Mouse (Mus musculus) testis, adult 2 months (tissue): ENCODE measurements around the gene N4bp3. TPM values are rescaled to one million over a fixed set of nuclear protein-coding genes. Genes with fewer than 3 reads are reported as not detected.

ENCODE experiments used
- H3K27ac ChIP-seq: fragments of 200-500 bp; 2 replicates; pipeline ENCODE4 v1.5.1; 2012; ENCODE audit warnings: low read depth, low read length; ENCODE audit not compliant: control insufficient read depth, insufficient read depth
- H3K27me3 ChIP-seq: fragments of 200-500 bp; 2 replicates; pipeline ENCODE4 v1.6.1; 2012; ENCODE audit warnings: mild to moderate bottlenecking, low read length, moderate library complexity; ENCODE audit not compliant: control insufficient read depth, insufficient read depth
- H3K36me3 ChIP-seq: fragments of 200-500 bp; 2 replicates; pipeline ENCODE4 v1.6.1; 2012; ENCODE audit warnings: mild to moderate bottlenecking, low read length; ENCODE audit not compliant: control insufficient read depth, insufficient read depth
- H3K4me1 ChIP-seq: fragments of 200-500 bp; 2 replicates; pipeline ENCODE4 v1.6.1; 2012; ENCODE audit warnings: low read length; ENCODE audit not compliant: control insufficient read depth, insufficient read depth
- H3K4me3 ChIP-seq: fragments of 200-500 bp; 2 replicates; pipeline ENCODE4 v1.5.1; 2012; ENCODE audit warnings: low read depth, mild to moderate bottlenecking, low read length, moderate library complexity, mixed read lengths; ENCODE audit not compliant: control insufficient read depth
- CTCF ChIP-seq: fragments of 200-500 bp; IDR thresholded peaks from 2 replicates; pipeline ENCODE4 v1.5.1; 2012; ENCODE audit warnings: low read depth, mild to moderate bottlenecking, inconsistent platforms, low read length, moderate library complexity; ENCODE audit not compliant: control insufficient read depth, insufficient read depth, insufficient replicate concordance
- POLR2A ChIP-seq: fragments of 200-500 bp; IDR thresholded peaks from 2 replicates; pipeline ENCODE4 v1.6.1; 2012; ENCODE audit warnings: low read depth, mild to moderate bottlenecking, inconsistent platforms, low read length, moderate library complexity; ENCODE audit not compliant: control insufficient read depth
- polyA plus RNA-seq: library from polyadenylated mRNA; depleted of rRNA; stranded (reverse); fragments of >200 nt; gene quantifications from 2 replicates; pipeline ENCODE4 v1.2.3, GENCODE M21; 2012; rRNA removed

N4bp3 gene
- polyA plus RNA-seq, 1 experiment = 16.3 TPM

GRCm38 (mm10) chr11:51593849-51594248 is 56.8 kb downstream of the N4bp3 start:
- H3K4me1 ChIP-seq = no peaks in the 10 kb centered on the region
- H3K27ac ChIP-seq = no peak overlapping the region
- no peak overlapping the region for H3K4me3 ChIP-seq
- TF ChIP-seq POLR2A (no peak), CTCF (no peak)
- H3K27me3 ChIP-seq = no peaks in the 10 kb centered on the region
- peaks cover 3% of the 10 kb centered on the region for H3K36me3 ChIP-seq

GRCm38 (mm10) chr11:51593368-51593767 is 57.3 kb downstream of the N4bp3 start:
- H3K27ac ChIP-seq = no peak overlapping the region
- H3K4me1 ChIP-seq = no peaks in the 10 kb centered on the region
- H3K36me3 ChIP-seq = peaks cover 3% of the 10 kb centered on the region
- H3K4me3 ChIP-seq = no peak overlapping the region
- no peaks in the 10 kb centered on the region for H3K27me3 ChIP-seq
- TF ChIP-seq CTCF (no peak), POLR2A (no peak)

Other genes with a start within 250 kb of the N4bp3 start
- gene Phykpl, start 66.1 kb downstream of the N4bp3 start, polyA plus RNA-seq = 7.3 TPM in 2 replicates
- gene Hnrnpab, start 44.0 kb downstream of the N4bp3 start, polyA plus RNA-seq = 85.0 and 97.4 TPM in 2 replicates
- 32.0 and 33.5 TPM in 2 replicates for gene Nhp2, start 31.1 kb downstream of the N4bp3 start, polyA plus RNA-seq
- gene Rmnd5b, start 14.9 kb downstream of the N4bp3 start, polyA plus RNA-seq = 66.5 and 73.1 TPM in 2 replicates
- 5.1 and 5.3 TPM in 2 replicates for gene D930048N14Rik, start 112 bp upstream of the N4bp3 start, polyA plus RNA-seq
- gene 0610009B22Rik, start 38.0 kb upstream of the N4bp3 start, polyA plus RNA-seq = 42.2 and 43.3 TPM in 2 replicates
- 19.7 and 22.1 TPM in 2 replicates for gene Sec24a, start 112.8 kb upstream of the N4bp3 start, polyA plus RNA-seq
- gene Sar1b, start 112.8 kb upstream of the N4bp3 start, polyA plus RNA-seq = 11.8 and 14.9 TPM in 2 replicates
- gene Jade2, start 206.8 kb upstream of the N4bp3 start, polyA plus RNA-seq = 2.9 and 3.4 TPM in 2 replicates